Mouse (Mus musculus) stomach, embryonic 14.5 days (tissue): ENCODE measurements at regions not wholly inside any gene's neighbourhood (a gene's known extent, or its start where the extent isn't known, plus 50 kb on each side); places are given as distances from the start of the nearest gene placed in this dataset.

Experiments used
- ATAC-seq: fragments of 200-750 bp; cut with Nextera tagmentation; 2 replicates; pipeline ENCODE4 v1.8.0; 2017; ENCODE audit warnings: low read depth, moderate TSS enrichment; ENCODE audit not compliant: insufficient number of reproducible peaks, insufficient read depth, low FRiP score
- H3K27ac ChIP-seq: fragments of 300-500 bp; sonication (generic); 2 replicates; pipeline ENCODE4 v1.5.1; 2014; ENCODE audit warnings: mild to moderate bottlenecking, low read length, moderate library complexity, mixed read lengths
- H3K27me3 ChIP-seq: fragments of 300-500 bp; sonication (generic); 2 replicates; pipeline ENCODE4 v1.6.1; 2014; ENCODE audit warnings: low read length, control low read depth, mixed read lengths; ENCODE audit not compliant: control insufficient read depth, insufficient read depth
- H3K36me3 ChIP-seq: fragments of 300-500 bp; sonication (generic); 2 replicates; pipeline ENCODE4 v1.6.1; 2014; ENCODE audit warnings: mild to moderate bottlenecking, control low read depth, low read length, moderate library complexity, mixed read lengths; ENCODE audit not compliant: control insufficient read depth, insufficient read depth
- H3K4me1 ChIP-seq: fragments of 300-500 bp; sonication (generic); 2 replicates; pipeline ENCODE4 v1.6.1; 2014; ENCODE audit warnings: low read length, control low read depth, mixed read lengths; ENCODE audit not compliant: control insufficient read depth, insufficient read depth
- H3K4me2 ChIP-seq: fragments of 300-500 bp; sonication (generic); replicated peaks from 2 replicates; pipeline ENCODE4 v1.6.1; 2014; ENCODE audit warnings: low read depth, low read length, control low read depth
- H3K4me3 ChIP-seq: fragments of 300-500 bp; sonication (generic); 2 replicates; pipeline ENCODE4 v1.5.1; 2014; ENCODE audit warnings: low read depth, low read length, control low read depth
- H3K9ac ChIP-seq: fragments of 300-500 bp; sonication (generic); replicated peaks from 2 replicates; pipeline ENCODE4 v1.6.1; 2014; ENCODE audit warnings: low read depth, mild to moderate bottlenecking, control low read depth, low read length, moderate library complexity, mixed read lengths
- H3K9me3 ChIP-seq: fragments of 300-500 bp; sonication (generic); 2 replicates; pipeline ENCODE4 v1.6.1; 2016; ENCODE audit warnings: low read depth, low read length, control low read depth; ENCODE audit not compliant: control insufficient read depth
- WGBS: fragments of 180-500 bp; shearing (Covaris S2); extraction: QIAGEN DNeasy Blood & Tissue Kit; methylation state at CpG from one replicate; pipeline ENCODE4 v1.1.7; 2014; 5-methylcytosine and 5-hydroxymethylcytosine counted together

DNA sequence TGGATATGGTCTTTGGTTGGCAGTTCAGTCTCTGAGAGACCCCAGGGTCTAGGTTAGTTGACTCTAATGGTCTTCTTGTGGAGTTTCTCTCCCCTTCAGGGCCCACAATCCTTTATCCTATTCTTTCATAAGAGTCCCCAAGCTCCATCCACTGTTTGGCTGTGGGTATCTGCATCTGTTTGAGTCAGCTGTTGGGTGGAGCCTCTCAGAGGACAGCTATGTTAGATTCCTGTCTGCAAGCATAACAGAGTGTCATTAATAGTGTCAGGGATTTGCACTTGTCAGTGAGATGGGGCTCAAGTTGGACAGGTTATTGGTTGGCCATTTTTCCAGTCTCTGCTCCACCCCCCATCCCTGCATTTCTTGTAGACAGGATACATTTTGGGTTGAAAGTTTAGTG, 306.9 kb upstream of the Eif4g2 start:
- H3K4me2 ChIP-seq = no peak overlapping the region
- no peak overlapping the region for H3K27ac ChIP-seq
- H3K4me1 ChIP-seq = no peaks in the 10 kb centered on the region
- H3K9ac ChIP-seq = no peak overlapping the region
- no peaks in the 10 kb centered on the region for H3K9me3 ChIP-seq
- ATAC-seq = no peak
- no peaks in the 10 kb centered on the region for H3K27me3 ChIP-seq
- H3K36me3 ChIP-seq = no peaks in the 10 kb centered on the region
- H3K4me3 ChIP-seq = no peak overlapping the region

DNA sequence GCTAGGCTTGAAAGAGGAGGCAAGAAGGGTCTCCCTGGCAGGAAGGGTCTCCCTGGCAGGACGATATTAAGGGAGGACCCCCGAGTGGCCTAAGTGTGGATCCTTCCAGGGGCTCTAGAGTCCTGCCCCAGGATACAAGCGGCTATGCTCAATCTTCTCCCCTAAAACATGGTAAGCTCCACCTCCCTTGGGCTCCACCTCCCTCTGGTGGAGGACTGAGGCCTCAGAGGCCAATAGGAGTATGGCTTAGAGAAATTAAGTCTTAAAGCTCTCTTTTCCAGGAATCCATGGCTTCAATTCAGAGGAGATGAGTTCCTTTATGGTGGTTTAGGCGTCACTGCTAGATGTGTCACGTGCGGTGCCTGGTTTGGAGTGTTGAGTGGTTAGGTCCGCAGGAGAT, 291.7 kb upstream of the Eif4g2 start:
- 84% methylated on average over 7 of the region's 7 CpGs for WGBS
- no peak overlapping the region for H3K4me2 ChIP-seq
- H3K9ac ChIP-seq = no peak overlapping the region
- H3K27me3 ChIP-seq = no peaks in the 10 kb centered on the region
- no peaks in the 10 kb centered on the region for H3K36me3 ChIP-seq
- ATAC-seq = no peak
- H3K27ac ChIP-seq = no peak overlapping the region
- no peak overlapping the region for H3K4me3 ChIP-seq
- H3K4me1 ChIP-seq = no peaks in the 10 kb centered on the region
- no peaks in the 10 kb centered on the region for H3K9me3 ChIP-seq

DNA sequence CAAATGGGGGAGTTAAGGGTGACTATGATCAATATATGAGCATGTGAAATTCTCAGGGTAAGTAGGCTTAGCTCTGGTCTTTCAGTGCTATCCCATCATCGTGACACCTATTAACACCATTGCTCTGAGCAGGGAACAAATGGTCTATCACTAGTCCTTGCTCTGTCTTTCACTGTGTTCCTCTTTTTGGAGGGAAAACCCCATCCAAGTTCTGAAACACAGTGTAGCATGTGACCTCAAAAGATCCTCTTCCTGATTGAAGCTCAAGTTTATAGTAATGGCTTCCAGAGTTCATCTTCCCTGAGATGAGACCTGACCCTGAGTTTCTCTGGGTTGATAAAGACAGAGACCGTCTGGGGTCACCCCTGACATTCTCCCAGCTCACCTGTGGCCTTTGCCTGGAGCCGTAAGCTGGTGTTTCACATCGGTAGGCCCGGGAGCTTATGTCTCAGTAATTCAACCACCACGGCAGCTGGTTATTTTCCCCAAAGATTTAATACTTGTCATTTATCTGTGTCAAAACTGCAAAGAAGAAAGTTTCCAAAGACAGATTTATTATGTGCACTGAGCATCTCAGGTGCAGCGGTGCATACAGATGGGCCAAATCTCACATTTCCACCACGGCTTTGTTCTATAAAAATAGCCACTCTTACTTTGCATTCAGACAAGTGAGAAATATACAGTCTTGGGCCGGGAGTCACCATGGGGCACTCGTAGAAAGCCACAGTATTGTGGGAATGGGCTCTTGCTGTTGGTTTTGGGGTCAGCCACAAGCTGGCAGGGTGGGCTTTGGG, 290.7 kb upstream of the Eif4g2 start:
- H3K4me2 ChIP-seq = no peak overlapping the region
- no peak for ATAC-seq
- no peak overlapping the region for H3K4me3 ChIP-seq
- no peaks in the 10 kb centered on the region for H3K27me3 ChIP-seq
- no peaks in the 10 kb centered on the region for H3K9me3 ChIP-seq
- H3K27ac ChIP-seq = no peak overlapping the region
- H3K9ac ChIP-seq = no peak overlapping the region
- H3K36me3 ChIP-seq = no peaks in the 10 kb centered on the region
- no peaks in the 10 kb centered on the region for H3K4me1 ChIP-seq
- 60% methylated on average over 10 of the region's 10 CpGs for WGBS

DNA sequence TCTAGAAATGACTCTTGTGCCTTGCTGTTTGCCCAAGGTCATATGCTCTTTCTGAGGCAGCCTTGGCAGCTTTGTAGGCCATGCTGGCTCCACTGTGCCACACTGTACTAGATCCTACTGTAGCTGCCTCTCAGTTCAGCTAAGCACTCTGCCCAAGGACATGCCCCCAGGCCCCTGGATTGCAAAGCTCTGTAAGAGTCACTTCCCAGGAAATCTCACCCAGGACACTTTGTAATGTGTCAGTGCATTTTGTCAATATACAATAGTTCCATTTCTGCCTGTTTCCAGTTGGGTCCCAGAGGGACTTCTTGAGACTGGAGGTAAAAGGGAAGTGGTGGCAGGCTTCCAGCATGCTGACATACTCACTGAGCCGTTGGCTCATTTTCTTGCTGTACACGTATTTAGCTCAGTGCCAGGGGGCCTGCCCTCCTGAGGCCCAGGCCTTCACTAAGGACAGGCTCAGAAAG, 287.6 kb upstream of the Eif4g2 start:
- Histone ChIP-seq H3K9ac (no peak overlapping the region), H3K36me3 (no peaks in the 10 kb centered on the region), H3K4me3 (no peak overlapping the region), H3K4me1 (no peaks in the 10 kb centered on the region), H3K27ac (no peak overlapping the region), H3K9me3 (no peaks in the 10 kb centered on the region), H3K27me3 (no peaks in the 10 kb centered on the region), H3K4me2 (no peak overlapping the region)
- ATAC-seq = no peak
- 31% methylated on average over 2 of the region's 2 CpGs for WGBS

DNA sequence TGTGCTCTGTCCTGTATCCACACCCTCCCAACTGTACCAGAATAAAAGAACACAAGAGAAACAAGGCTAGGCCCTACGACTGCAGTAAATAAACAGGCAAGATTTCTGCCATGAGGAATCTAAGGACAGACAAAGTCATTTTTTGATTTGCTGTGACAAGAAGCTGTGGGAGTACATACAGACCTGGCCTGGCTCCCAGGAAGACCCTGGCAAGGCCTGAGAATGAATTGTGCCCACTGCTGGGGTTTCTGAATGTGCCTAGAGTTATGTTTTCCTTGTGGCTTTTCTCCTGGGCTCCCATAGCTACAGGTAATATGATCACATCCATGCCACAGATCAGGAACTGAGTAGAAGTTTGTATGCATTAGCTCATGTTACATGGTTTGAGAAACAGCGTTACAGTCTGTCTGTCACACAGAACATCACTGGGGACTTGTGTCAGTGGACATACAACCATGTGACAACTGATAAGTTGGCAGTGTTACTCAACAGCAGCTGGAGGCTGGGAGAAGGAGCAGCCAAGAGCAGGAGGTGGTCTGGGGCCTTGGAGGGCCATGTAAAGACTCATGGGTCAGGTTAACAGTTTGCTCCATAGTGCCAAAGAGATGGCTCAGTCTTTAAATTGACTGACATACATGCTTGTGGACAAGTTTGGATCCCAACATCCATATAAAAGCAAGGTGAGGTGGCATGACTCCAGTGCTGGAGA, 285.6 kb upstream of the Eif4g2 start:
- Histone ChIP-seq H3K4me3 (no peak overlapping the region), H3K4me1 (no peaks in the 10 kb centered on the region), H3K27ac (no peak overlapping the region), H3K9me3 (no peaks in the 10 kb centered on the region), H3K9ac (no peak overlapping the region), H3K4me2 (no peak overlapping the region), H3K27me3 (no peaks in the 10 kb centered on the region), H3K36me3 (no peaks in the 10 kb centered on the region)
- ATAC-seq = no peak
- WGBS = 73% methylated on average over 2 of the region's 2 CpGs

DNA sequence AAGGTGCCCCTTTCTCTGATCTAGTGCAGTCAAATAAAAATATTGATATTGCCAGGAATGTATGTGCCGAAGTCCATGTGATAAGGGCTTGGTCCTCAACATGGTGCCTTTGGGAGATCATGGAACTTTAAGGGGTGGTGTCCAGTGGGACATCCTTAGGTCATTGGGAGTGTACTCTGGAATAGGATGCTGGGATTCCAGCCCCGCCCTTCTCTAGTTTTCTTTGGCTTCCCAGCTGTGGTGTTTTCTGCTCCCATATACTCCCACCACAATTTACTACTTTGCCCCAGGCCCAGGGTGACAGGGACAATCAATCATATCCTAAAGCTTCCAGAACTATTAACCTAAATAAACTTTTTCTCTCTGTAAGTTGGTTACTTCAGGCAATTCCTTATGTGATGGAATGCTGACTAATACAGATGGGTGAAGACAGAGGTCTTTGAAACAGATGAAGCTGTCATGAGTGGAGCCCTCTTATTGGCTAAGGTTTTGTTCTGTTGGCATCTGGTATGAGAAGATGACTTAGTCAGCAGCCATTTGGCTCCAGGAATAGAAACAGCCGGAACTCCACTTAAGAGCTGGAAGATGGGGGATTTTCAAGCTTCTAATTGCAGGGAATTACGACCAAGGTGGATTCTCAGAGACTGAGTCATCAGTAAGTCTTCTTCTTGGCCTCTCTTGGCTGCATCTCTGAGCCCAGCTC, 284.3 kb upstream of the Eif4g2 start:
- no peaks in the 10 kb centered on the region for H3K36me3 ChIP-seq
- no peak overlapping the region for H3K4me2 ChIP-seq
- 57% methylated on average over 4 of the region's 4 CpGs for WGBS
- no peaks in the 10 kb centered on the region for H3K9me3 ChIP-seq
- no peak for ATAC-seq
- H3K27ac ChIP-seq = no peak overlapping the region
- H3K27me3 ChIP-seq = no peaks in the 10 kb centered on the region
- no peaks in the 10 kb centered on the region for H3K4me1 ChIP-seq
- H3K4me3 ChIP-seq = no peak overlapping the region
- H3K9ac ChIP-seq = no peak overlapping the region

DNA sequence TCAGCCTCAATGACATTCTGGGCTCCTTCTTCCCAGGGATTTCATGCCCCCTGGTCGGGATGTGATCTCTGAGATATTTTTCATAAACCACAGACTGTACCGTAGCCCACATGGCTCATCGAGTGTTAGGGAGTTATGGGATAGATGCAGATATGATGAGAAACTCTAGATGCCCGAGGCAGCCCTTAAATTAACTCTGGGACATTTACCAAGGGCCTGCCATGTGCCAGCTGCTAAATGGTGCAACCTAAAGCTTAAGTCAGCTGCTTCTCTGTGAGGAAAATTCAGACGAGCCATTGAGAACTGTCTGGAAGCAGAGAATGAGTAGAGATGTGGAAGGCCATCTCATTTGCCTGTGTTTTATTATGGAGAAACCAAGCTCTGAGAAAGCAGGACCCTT, 282.6 kb upstream of the Eif4g2 start:
- Histone ChIP-seq H3K4me2 (no peak overlapping the region), H3K36me3 (no peaks in the 10 kb centered on the region), H3K27ac (no peak overlapping the region), H3K9ac (no peak overlapping the region), H3K27me3 (no peaks in the 10 kb centered on the region), H3K4me3 (no peak overlapping the region), H3K9me3 (no peaks in the 10 kb centered on the region), H3K4me1 (no peaks in the 10 kb centered on the region)
- WGBS = 75% methylated on average over 5 of the region's 5 CpGs
- no peak for ATAC-seq

DNA sequence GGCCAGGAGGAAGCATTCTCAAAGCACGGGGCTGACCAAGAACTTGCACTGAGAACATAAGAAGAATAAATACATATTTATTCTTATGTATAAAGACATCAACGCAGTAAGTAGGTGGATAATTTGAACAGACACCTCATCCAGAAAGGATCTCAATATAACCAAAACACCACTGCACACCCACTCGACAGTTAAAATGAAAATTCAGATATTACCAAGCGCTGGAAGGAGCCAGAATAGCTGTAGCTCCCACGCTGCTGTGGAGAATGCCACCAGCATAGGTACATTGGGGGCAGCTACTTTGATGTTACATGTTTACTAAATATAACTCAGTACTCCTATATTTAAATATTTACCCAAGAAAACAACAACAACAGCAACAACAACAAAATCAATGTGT, 280.4 kb upstream of the Eif4g2 start:
- Histone ChIP-seq H3K27me3 (no peaks in the 10 kb centered on the region), H3K4me3 (no peak overlapping the region), H3K4me1 (no peaks in the 10 kb centered on the region), H3K27ac (no peak overlapping the region), H3K4me2 (no peak overlapping the region), H3K9ac (no peak overlapping the region), H3K9me3 (no peaks in the 10 kb centered on the region), H3K36me3 (no peaks in the 10 kb centered on the region)
- 86% methylated on average over 5 of the region's 5 CpGs for WGBS
- no peak for ATAC-seq
